Mouse (Mus musculus) hindbrain, embryonic 11.5 days (tissue): ENCODE results near the gene Npl. TPM values are rescaled to one million over a fixed set of nuclear protein-coding genes. Genes with fewer than 3 reads are reported as not detected.

Experiments
- ATAC-seq: fragments of 200-750 bp; cut with Nextera tagmentation; 2 replicates; pipeline ENCODE4 v1.8.0; 2017; ENCODE audit warnings: mild to moderate bottlenecking, moderate TSS enrichment, moderate library complexity; ENCODE audit not compliant: low FRiP score
- DNase-seq: peaks from one replicate; pipeline ENCODE4 v3.0.0-alpha.2; 2015; ENCODE audit warnings: low spot score
- H3K27ac ChIP-seq: fragments of 300-500 bp; sonication (generic); 2 replicates; pipeline ENCODE4 v1.5.1; 2014; ENCODE audit warnings: mild to moderate bottlenecking, low read depth, low read length
- H3K27me3 ChIP-seq: fragments of 300-500 bp; sonication (generic); 2 replicates; pipeline ENCODE4 v1.6.1; 2014; ENCODE audit warnings: mild to moderate bottlenecking, low read length, moderate library complexity, mixed read lengths; ENCODE audit not compliant: control insufficient read depth, insufficient read depth
- H3K36me3 ChIP-seq: fragments of 300-500 bp; sonication (generic); 2 replicates; pipeline ENCODE4 v1.6.1; 2014; ENCODE audit warnings: mild to moderate bottlenecking, low read length, moderate library complexity, mixed read lengths; ENCODE audit not compliant: control insufficient read depth, insufficient read depth
- H3K4me1 ChIP-seq: fragments of 300-500 bp; sonication (generic); replicated peaks from 2 replicates; pipeline ENCODE4 v1.6.1; 2014; ENCODE audit warnings: low read length, mixed read lengths; ENCODE audit not compliant: control insufficient read depth, insufficient read depth
- H3K4me2 ChIP-seq: fragments of 300-500 bp; sonication (generic); replicated peaks from 2 replicates; pipeline ENCODE4 v1.6.1; 2014; ENCODE audit warnings: mild to moderate bottlenecking, low read depth, low read length
- H3K4me3 ChIP-seq: fragments of 300-500 bp; sonication (generic); 2 replicates; pipeline ENCODE4 v1.5.1; 2014; ENCODE audit warnings: low read depth, low read length
- H3K9ac ChIP-seq: fragments of 300-500 bp; sonication (generic); 2 replicates; pipeline ENCODE4 v1.6.1; 2014; ENCODE audit warnings: low read depth, low read length
- H3K9me3 ChIP-seq: fragments of 300-500 bp; sonication (generic); 2 replicates; pipeline ENCODE4 v1.6.1; 2016; ENCODE audit warnings: low read length; ENCODE audit not compliant: control insufficient read depth
- WGBS: fragments of 180-500 bp; shearing (Covaris S2); extraction: QIAGEN DNeasy Blood & Tissue Kit; methylation state at CpG from one replicate; pipeline ENCODE4 v1.1.7; 2014; 5-methylcytosine and 5-hydroxymethylcytosine counted together
- polyA plus RNA-seq: library from polyadenylated mRNA; unstranded; fragments of >200 nt; fragmentation: Nextera tagmentation; extraction: Ambion mirVana; gene quantifications from 2 replicates; pipeline ENCODE4 v1.2.1, GENCODE M21; 2014

Npl gene
- polyA plus RNA-seq, 1 experiment from 2014 or later = 16.2 TPM

GRCm38 (mm10) chr1:153556896-153557295, 7.1 kb upstream of the Npl start:
- no peak overlapping the region for H3K9ac ChIP-seq
- H3K9me3 ChIP-seq = no peaks in the 10 kb centered on the region
- H3K4me1 ChIP-seq = no peaks in the 10 kb centered on the region
- H3K36me3 ChIP-seq = no peaks in the 10 kb centered on the region
- ATAC-seq (peak; percentile 64; the same call in 1 of the 2 replicates), DNase-seq (peak; percentile 81)
- whole genome bisulfite sequencing = 4% methylated on average over 2 of the region's 2 CpGs
- H3K27me3 ChIP-seq = no peaks in the 10 kb centered on the region
- H3K4me2 ChIP-seq = no peak overlapping the region
- H3K27ac ChIP-seq = no peak overlapping the region
- no peak overlapping the region for H3K4me3 ChIP-seq

GRCm38 (mm10) chr1:153556202-153556601, 6.4 kb upstream of the Npl start:
- DNase-seq (no peak), ATAC-seq (no peak)
- H3K27me3 ChIP-seq = no peaks in the 10 kb centered on the region
- no peaks in the 10 kb centered on the region for H3K36me3 ChIP-seq
- H3K4me2 ChIP-seq = no peak overlapping the region
- H3K4me1 ChIP-seq = no peaks in the 10 kb centered on the region
- H3K27ac ChIP-seq = no peak overlapping the region
- WGBS = 89% methylated on average over 4 of the region's 4 CpGs
- H3K9me3 ChIP-seq = no peaks in the 10 kb centered on the region
- no peak overlapping the region for H3K9ac ChIP-seq
- H3K4me3 ChIP-seq = no peak overlapping the region

DNA sequence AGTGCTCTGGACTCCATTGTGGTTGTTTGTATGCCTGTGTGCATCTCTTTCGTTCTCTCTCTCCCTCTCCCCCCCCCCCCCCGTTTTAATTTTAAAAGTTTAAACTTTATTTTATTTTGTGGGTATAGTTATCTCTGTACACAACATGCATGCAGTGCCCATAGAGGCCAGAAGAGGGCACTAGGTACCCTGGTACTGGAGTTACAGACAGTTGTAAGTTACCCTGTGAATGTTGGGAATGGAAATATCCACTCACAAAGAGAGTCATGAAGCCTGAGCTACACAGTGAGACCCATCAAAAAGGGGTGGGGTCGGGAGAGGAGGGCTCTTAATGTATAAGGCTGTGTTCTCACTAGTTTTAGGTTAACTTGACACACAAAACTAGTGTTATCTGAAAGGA, 969 bp upstream of the Npl start:
- no peak overlapping the region for H3K9ac ChIP-seq
- H3K4me1 ChIP-seq = no peaks in the 10 kb centered on the region
- no peaks in the 10 kb centered on the region for H3K27me3 ChIP-seq
- peak; percentile 76 for DNase-seq
- no peak overlapping the region for H3K4me2 ChIP-seq
- WGBS = 23% methylated on average over 3 of the region's 3 CpGs
- H3K9me3 ChIP-seq = no peaks in the 10 kb centered on the region
- no peaks in the 10 kb centered on the region for H3K36me3 ChIP-seq
- ATAC-seq = 0 out of 2 replicates have a peak, but pooled peaks have one; percentile 36
- no peak overlapping the region for H3K4me3 ChIP-seq
- no peak overlapping the region for H3K27ac ChIP-seq

GRCm38 (mm10) chr1:153547555-153547954, 2.3 kb downstream of the Npl start:
- Histone ChIP-seq H3K9me3 (no peaks in the 10 kb centered on the region), H3K4me1 (no peaks in the 10 kb centered on the region), H3K27me3 (no peaks in the 10 kb centered on the region), H3K36me3 (no peaks in the 10 kb centered on the region), H3K4me3 (no peak overlapping the region), H3K4me2 (no peak overlapping the region), H3K9ac (no peak overlapping the region), H3K27ac (no peak overlapping the region)
- 89% methylated on average over 8 of the region's 8 CpGs for WGBS
- DNase-seq (no peak), ATAC-seq (no peak)

DNA sequence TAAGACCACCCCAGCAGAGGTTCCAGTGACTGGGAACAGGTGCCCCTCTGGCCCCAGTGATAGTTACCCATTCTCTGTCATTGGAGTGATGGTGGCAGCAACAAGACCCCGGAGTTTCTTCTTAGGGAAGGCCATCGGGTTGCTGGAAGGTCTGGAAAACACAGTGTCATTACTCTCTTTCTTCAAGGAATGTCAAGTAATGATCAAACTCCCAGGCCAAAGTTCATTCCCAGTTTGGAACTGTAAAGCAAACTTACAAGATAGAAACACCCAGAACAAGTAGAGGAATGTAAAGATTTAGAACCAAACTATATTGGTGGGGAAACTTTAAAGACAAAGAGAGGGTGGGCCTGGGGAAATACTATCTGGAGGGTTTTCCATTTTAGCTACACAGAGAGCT, 4.6 kb downstream of the Npl start:
- no peak for DNase-seq
- no peaks in the 10 kb centered on the region for H3K27me3 ChIP-seq
- ATAC-seq = no peak
- no peaks in the 10 kb centered on the region for H3K36me3 ChIP-seq
- H3K27ac ChIP-seq = no peak overlapping the region
- H3K9ac ChIP-seq = no peak overlapping the region
- H3K4me1 ChIP-seq = no peaks in the 10 kb centered on the region
- H3K9me3 ChIP-seq = no peaks in the 10 kb centered on the region
- H3K4me2 ChIP-seq = no peak overlapping the region
- H3K4me3 ChIP-seq = no peak overlapping the region
- 74% methylated on average over 2 of the region's 2 CpGs for WGBS

DNA sequence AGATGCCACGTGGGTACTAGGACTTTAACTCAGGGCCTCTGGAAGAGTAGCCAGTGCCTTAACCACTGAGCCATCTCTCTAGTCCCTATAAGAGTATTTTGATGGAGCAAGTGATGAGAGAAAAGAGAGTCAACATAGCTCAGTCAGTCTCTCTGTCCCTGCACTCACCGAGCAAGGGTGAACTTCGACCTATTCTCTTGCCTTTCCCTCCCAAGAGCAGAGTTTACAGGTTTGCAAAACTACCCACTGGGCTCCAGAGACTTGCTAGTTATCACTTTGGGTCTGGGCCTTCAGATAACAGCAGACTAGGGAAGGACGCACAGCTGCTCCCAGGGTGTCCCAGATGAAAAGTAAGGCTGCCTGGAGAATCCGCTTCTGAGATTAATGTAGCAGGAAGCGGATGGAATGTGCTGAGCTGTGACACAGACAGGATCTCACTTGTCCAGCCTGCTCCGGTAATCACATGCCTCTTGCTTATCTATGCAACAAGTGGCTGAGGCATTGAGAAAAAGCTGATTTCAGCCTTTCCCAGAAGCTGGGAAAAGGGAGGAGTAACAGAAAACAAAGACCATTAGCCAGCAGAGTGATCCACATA, 7.0 kb downstream of the Npl start:
- Histone ChIP-seq H3K27me3 (no peaks in the 10 kb centered on the region), H3K36me3 (no peaks in the 10 kb centered on the region), H3K4me3 (no peak overlapping the region), H3K4me1 (no peaks in the 10 kb centered on the region), H3K4me2 (no peak overlapping the region), H3K27ac (no peak overlapping the region), H3K9me3 (no peaks in the 10 kb centered on the region), H3K9ac (no peak overlapping the region)
- ATAC-seq (no peak), DNase-seq (no peak)
- 48% methylated on average over 7 of the region's 7 CpGs for WGBS

DNA sequence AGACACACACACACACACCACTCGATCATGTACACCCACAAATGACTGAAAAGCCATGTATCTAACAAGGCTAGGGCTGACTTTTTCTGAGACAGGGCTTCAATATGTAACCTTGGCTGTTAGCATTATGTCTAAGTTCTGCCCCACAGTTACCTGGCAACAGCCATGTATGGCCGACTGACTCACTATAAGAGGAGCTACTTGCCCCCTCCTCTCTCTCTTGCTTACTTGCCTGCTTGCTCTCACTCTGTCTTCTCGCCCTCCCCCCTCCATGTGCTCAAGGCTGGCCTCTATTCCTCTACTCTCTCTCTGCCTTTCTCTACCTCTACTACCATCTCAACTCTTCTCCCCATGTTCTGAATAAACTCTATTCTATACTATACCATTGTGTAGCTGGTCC, 9.1 kb downstream of the Npl start:
- DNase-seq (no peak), ATAC-seq (peak; percentile 59)
- Histone ChIP-seq H3K9me3 (no peaks in the 10 kb centered on the region), H3K4me3 (no peak overlapping the region), H3K27me3 (no peaks in the 10 kb centered on the region), H3K4me2 (no peak overlapping the region), H3K36me3 (no peaks in the 10 kb centered on the region), H3K27ac (peak overlapping the region; percentile 49; the same call in 1 of the 2 replicates), H3K4me1 (no peaks in the 10 kb centered on the region), H3K9ac (no peak overlapping the region)
- WGBS = 66% methylated on average over 3 of the region's 3 CpGs

GRCm38 (mm10) chr1:153539739-153540333, 10.0 kb downstream of the Npl start:
- no peak overlapping the region for H3K4me3 ChIP-seq
- no peak overlapping the region for H3K9ac ChIP-seq
- no peaks in the 10 kb centered on the region for H3K27me3 ChIP-seq
- DNase-seq = peak; percentile 31
- WGBS = 44% methylated on average over 9 of the region's 9 CpGs
- no peaks in the 10 kb centered on the region for H3K4me1 ChIP-seq
- no peaks in the 10 kb centered on the region for H3K9me3 ChIP-seq
- peak overlapping the region; percentile 44; the same call in 1 of the 2 replicates for H3K27ac ChIP-seq
- H3K4me2 ChIP-seq = no peak overlapping the region
- no peaks in the 10 kb centered on the region for H3K36me3 ChIP-seq
- ATAC-seq = no peak

- ATAC-seq (peak; percentile 39), DNase-seq (peak; percentile 31)
- H3K4me2 ChIP-seq = no peak overlapping the region
- H3K4me1 ChIP-seq = no peaks in the 10 kb centered on the region; the same call in 1 of the 2 replicates
- WGBS = 32% methylated on average over 9 of the region's 9 CpGs
- H3K27ac ChIP-seq = peak overlapping the region; percentile 62
- no peaks in the 10 kb centered on the region for H3K36me3 ChIP-seq
- no peak overlapping the region for H3K4me3 ChIP-seq
- 0 out of 2 replicates have a peak overlapping the region, but pooled peaks have one; percentile 19 for H3K9ac ChIP-seq
- no peaks in the 10 kb centered on the region for H3K9me3 ChIP-seq
- H3K27me3 ChIP-seq = no peaks in the 10 kb centered on the region
Measured at GRCm38 (mm10) chr1:153535611-153536010, 14.2 kb downstream of the Npl start.
